Mouse (Mus musculus) hindbrain, embryonic 12.5 days (tissue): ENCODE measurements around the gene Nkx1-2. TPM values are rescaled to one million over a fixed set of nuclear protein-coding genes. Genes with fewer than 3 reads are reported as not detected.
A peak's percentile ranks its signal among the peaks of the same experiment; 100 is the strongest.

Source experiments
- ATAC-seq: fragments of 200-750 bp; cut with Nextera tagmentation; 2 replicates; pipeline ENCODE4 v1.8.0; 2017; ENCODE audit warnings: moderate TSS enrichment; ENCODE audit not compliant: low FRiP score
- H3K27ac ChIP-seq: fragments of 300-500 bp; sonication (generic); 2 replicates; pipeline ENCODE4 v1.5.1; 2016; ENCODE audit warnings: mild to moderate bottlenecking
- H3K27me3 ChIP-seq: fragments of 300-500 bp; sonication (generic); 2 replicates; pipeline ENCODE4 v1.6.1; 2016; ENCODE audit warnings: mild to moderate bottlenecking
- H3K36me3 ChIP-seq: fragments of 300-500 bp; sonication (generic); 2 replicates; pipeline ENCODE4 v1.6.1; 2016; ENCODE audit warnings: mild to moderate bottlenecking
- H3K4me1 ChIP-seq: fragments of 300-500 bp; sonication (generic); 2 replicates; pipeline ENCODE4 v1.6.1; 2016
- H3K4me2 ChIP-seq: fragments of 300-500 bp; sonication (generic); replicated peaks from 2 replicates; pipeline ENCODE4 v1.6.1; 2016; ENCODE audit warnings: mild to moderate bottlenecking
- H3K4me3 ChIP-seq: fragments of 300-500 bp; sonication (generic); 2 replicates; pipeline ENCODE4 v1.5.1; 2016; ENCODE audit warnings: mild to moderate bottlenecking
- H3K9ac ChIP-seq: fragments of 300-500 bp; sonication (generic); 2 replicates; pipeline ENCODE4 v1.6.1; 2016; ENCODE audit warnings: mild to moderate bottlenecking, moderate library complexity
- H3K9me3 ChIP-seq: fragments of 300-500 bp; sonication (generic); replicated peaks from 2 replicates; pipeline ENCODE4 v1.6.1; 2016; ENCODE audit warnings: mild to moderate bottlenecking
- WGBS: fragments of 180-500 bp; shearing (Covaris S2); methylation state at CpG from one replicate; pipeline ENCODE4 v1.1.7; 2016; 5-methylcytosine and 5-hydroxymethylcytosine counted together
- polyA plus RNA-seq: library from polyadenylated mRNA; unstranded; fragments of >200 nt; fragmentation: Nextera tagmentation; extraction: Ambion mirVana; gene quantifications from 2 replicates; pipeline ENCODE4 v1.2.1, GENCODE M21; 2016

Gene Nkx1-2
- polyA plus RNA-seq, 1 experiment from 2014 or later = 6.4 TPM

DNA sequence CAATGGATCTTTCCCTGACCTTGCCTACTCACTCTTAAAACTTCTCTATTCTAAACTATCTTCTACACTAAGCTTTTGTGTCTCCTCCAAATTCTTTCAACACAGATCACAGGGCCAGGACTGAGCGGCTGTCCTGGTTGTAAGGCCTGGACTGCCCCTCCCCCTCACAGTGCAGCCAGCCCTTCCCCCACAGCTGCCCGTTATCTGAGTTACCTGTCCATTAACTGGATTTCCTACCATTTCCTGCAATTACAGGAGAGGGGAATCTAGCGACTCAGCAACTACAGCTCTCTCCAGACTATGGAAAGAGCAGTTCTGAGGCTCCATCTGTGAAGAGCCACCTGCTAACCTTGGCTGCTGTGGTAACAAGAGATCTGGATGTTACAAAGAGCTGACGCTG, 43.5 kb downstream of the Nkx1-2 start:
- Histone ChIP-seq H3K36me3 (peaks cover 36% of the 10 kb centered on the region), H3K4me3 (no peak overlapping the region), H3K4me1 (peaks cover 4% of the 10 kb centered on the region; the same call in 1 of the 2 replicates), H3K4me2 (no peak overlapping the region), H3K27ac (no peak overlapping the region), H3K9me3 (no peaks in the 10 kb centered on the region), H3K9ac (no peak overlapping the region), H3K27me3 (no peaks in the 10 kb centered on the region)
- ATAC-seq = no peak
- WGBS = 43% methylated on average over 4 of the region's 4 CpGs

- Histone ChIP-seq H3K4me3 (no peak overlapping the region), H3K36me3 (peaks cover 22% of the 10 kb centered on the region; the same call in 1 of the 2 replicates), H3K4me2 (no peak overlapping the region), H3K27ac (no peak overlapping the region), H3K9me3 (no peaks in the 10 kb centered on the region), H3K4me1 (peaks cover 4% of the 10 kb centered on the region; the same call in 1 of the 2 replicates), H3K27me3 (no peaks in the 10 kb centered on the region), H3K9ac (no peak overlapping the region)
- no peak for ATAC-seq
- 72% methylated on average over 2 of the region's 2 CpGs for WGBS
These were observed 45.3 kb downstream of the Nkx1-2 start for GRCm38 (mm10) chr7:132554091-132554490.

DNA sequence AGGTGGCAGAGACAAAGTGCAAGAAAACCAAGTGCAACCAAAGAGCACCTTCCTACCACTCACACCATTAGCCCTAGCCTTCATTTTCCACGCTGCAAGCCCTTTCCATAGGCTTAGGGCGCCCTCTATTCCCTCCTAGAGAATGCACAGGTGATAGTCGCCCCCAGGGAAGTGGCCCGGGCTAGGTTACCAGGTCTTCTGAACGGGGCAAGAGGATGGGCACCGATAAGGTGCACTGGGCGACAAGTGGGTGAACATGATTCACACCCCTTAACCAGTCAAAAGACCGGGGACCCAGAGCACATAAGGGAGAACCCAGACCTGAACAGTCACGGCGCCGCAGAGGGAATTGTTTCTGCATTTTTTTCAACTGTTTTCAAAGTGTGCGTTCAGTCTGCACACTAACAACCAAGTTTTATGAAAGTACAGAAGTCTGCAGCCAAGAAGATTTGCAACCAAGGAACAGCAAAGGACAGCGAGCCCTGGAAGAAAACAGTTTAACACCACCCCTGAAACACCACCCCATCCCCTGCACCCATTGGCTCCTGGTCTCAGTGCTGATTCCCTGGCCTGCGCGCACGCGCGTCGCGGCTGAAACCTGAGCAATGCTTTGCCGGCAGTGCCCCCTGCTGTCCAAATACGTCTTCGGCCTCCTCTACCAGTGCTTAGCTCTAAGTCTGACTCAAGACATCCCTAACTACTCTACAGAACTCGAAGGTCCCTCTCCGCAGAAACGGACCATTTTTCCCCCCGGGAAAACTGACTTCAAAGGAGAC, 47.9 kb downstream of the Nkx1-2 start:
- Histone ChIP-seq H3K36me3 (0 out of 2 replicates have a peak, but pooled peaks cover 3% of the 10 kb centered on the region), H3K27ac (no peak overlapping the region; the same call in 1 of the 2 replicates), H3K4me2 (peak overlapping the region; percentile 77), H3K4me1 (peaks cover 4% of the 10 kb centered on the region; the same call in 1 of the 2 replicates), H3K9ac (peak overlapping the region; percentile 39; the same call in 1 of the 2 replicates), H3K4me3 (peak overlapping the region; percentile 45), H3K27me3 (0 out of 2 replicates have a peak, but pooled peaks cover 2% of the 10 kb centered on the region), H3K9me3 (no peaks in the 10 kb centered on the region)
- ATAC-seq = peak; percentile 96
- 2% methylated on average over 27 of the region's 27 CpGs for WGBS

- Histone ChIP-seq H3K27me3 (peaks cover 2% of the 10 kb centered on the region; the same call in 1 of the 2 replicates), H3K36me3 (no peaks in the 10 kb centered on the region), H3K4me2 (no peak overlapping the region), H3K4me3 (no peak overlapping the region), H3K9ac (no peak overlapping the region), H3K4me1 (peaks cover 9% of the 10 kb centered on the region; the same call in 1 of the 2 replicates), H3K27ac (no peak overlapping the region), H3K9me3 (no peaks in the 10 kb centered on the region)
- ATAC-seq = no peak
- 75% methylated on average over 3 of the region's 3 CpGs for WGBS
These were observed 52.3 kb downstream of the Nkx1-2 start for GRCm38 (mm10) chr7:132547126-132547525.

Other genes starting within 250 kb of the Nkx1-2 start
- 121 and 127 TPM in 2 replicates for gene Oat, start 23.2 kb downstream of the Nkx1-2 start, polyA plus RNA-seq
- gene Lhpp, start 11.0 kb upstream of the Nkx1-2 start, polyA plus RNA-seq = 17.7 and 17.8 TPM in 2 replicates
- 22.7 and 25.3 TPM in 2 replicates for gene Fam53b, start 214.2 kb upstream of the Nkx1-2 start, polyA plus RNA-seq